Mouse (Mus musculus) kidney, adult 2 months (tissue): ENCODE data around the gene Dnaic1.
A peak's percentile ranks its signal among the peaks of the same experiment; 100 is the strongest.

Experiments used
- CTCF ChIP-seq: fragments of 200-500 bp; conservative IDR thresholded peaks from 2 replicates; pipeline ENCODE4 v1.5.1; 2011; ENCODE audit warnings: low read depth, mild to moderate bottlenecking, control low read depth, low read length, moderate library complexity, mixed read lengths; ENCODE audit not compliant: insufficient read depth, insufficient read length
- POLR2A ChIP-seq: fragments of 200-500 bp; IDR thresholded peaks from one replicate; pipeline ENCODE4 v1.6.1; 2011; ENCODE audit warnings: low read depth, low read length, control low read depth

GRCm38 (mm10) chr4:41569411-41569885 lies at the start of gene Dnaic1, which contains the start of gene Fam219a:
- TF ChIP-seq POLR2A, result peak; percentile 67
- TF ChIP-seq CTCF, result peak; percentile 47
